Mouse (Mus musculus) midbrain, postnatal 0 days (tissue): ENCODE results near the gene Mgat4a. TPM values are rescaled to one million over a fixed set of nuclear protein-coding genes. Genes with fewer than 3 reads are reported as not detected.

ENCODE experiments used
- ATAC-seq: fragments of 200-750 bp; cut with Nextera tagmentation; 2 replicates; pipeline ENCODE4 v1.8.0; 2017; ENCODE audit warnings: moderate number of reproducible peaks, mild to moderate bottlenecking, moderate TSS enrichment, moderate library complexity; ENCODE audit not compliant: low FRiP score
- DNase-seq: peaks from one replicate; pipeline ENCODE4 v3.0.0-alpha.2; 2015; ENCODE audit warnings: low spot score
- H3K27ac ChIP-seq: fragments of 300-500 bp; sonication (generic); 2 replicates; pipeline ENCODE4 v1.5.1; 2014; ENCODE audit warnings: low read depth, mild to moderate bottlenecking, low read length, mixed read lengths
- H3K27me3 ChIP-seq: fragments of 300-500 bp; sonication (generic); 2 replicates; pipeline ENCODE4 v1.6.1; 2014; ENCODE audit warnings: low read length, control low read depth, mixed read lengths; ENCODE audit not compliant: insufficient read depth
- H3K36me3 ChIP-seq: fragments of 300-500 bp; sonication (generic); 2 replicates; pipeline ENCODE4 v1.6.1; 2014; ENCODE audit warnings: low read length, control low read depth, mixed read lengths; ENCODE audit not compliant: insufficient read depth
- H3K4me1 ChIP-seq: fragments of 300-500 bp; sonication (generic); 2 replicates; pipeline ENCODE4 v1.6.1; 2014; ENCODE audit warnings: mild to moderate bottlenecking, control low read depth, antibody characterized with exemption, low read length, mixed read lengths; ENCODE audit not compliant: insufficient read depth
- H3K4me2 ChIP-seq: fragments of 300-500 bp; sonication (generic); 2 replicates; pipeline ENCODE4 v1.6.1; 2014; ENCODE audit warnings: low read depth, mild to moderate bottlenecking, low read length, mixed read lengths; ENCODE audit not compliant: poor library complexity, severe bottlenecking
- H3K4me3 ChIP-seq: fragments of 300-500 bp; sonication (generic); 2 replicates; pipeline ENCODE4 v1.5.1; 2014; ENCODE audit warnings: low read depth, mild to moderate bottlenecking, low read length, moderate library complexity
- H3K9ac ChIP-seq: fragments of 300-500 bp; sonication (generic); replicated peaks from 2 replicates; pipeline ENCODE4 v1.6.1; 2014; ENCODE audit warnings: mild to moderate bottlenecking, low read length, moderate library complexity, mixed read lengths; ENCODE audit not compliant: poor library complexity, severe bottlenecking
- H3K9me3 ChIP-seq: fragments of 300-500 bp; sonication (generic); 2 replicates; pipeline ENCODE4 v1.6.1; 2016; ENCODE audit warnings: low read length, control low read depth
- CTCF ChIP-seq: IDR thresholded peaks from 2 replicates; pipeline ENCODE4 v1.5.1; 2016; ENCODE audit warnings: antibody characterized with exemption, mild to moderate bottlenecking
- whole genome bisulfite sequencing: fragments of 180-500 bp; shearing (Covaris S2); extraction: QIAGEN DNeasy Blood & Tissue Kit; methylation state at CpG from one replicate; pipeline ENCODE4 v1.1.7; 2014; 5-methylcytosine and 5-hydroxymethylcytosine counted together
- polyA plus RNA-seq: library from polyadenylated mRNA; unstranded; fragments of >200 nt; fragmentation: Nextera tagmentation; extraction: Ambion mirVana; gene quantifications from 2 replicates; pipeline ENCODE4 v1.2.1, GENCODE M21; 2015
- total RNA-seq: library from RNA; depleted of rRNA; stranded (reverse); fragments of >200 nt; gene quantifications from 2 replicates; pipeline ENCODE4 v1.2.3, GENCODE M21; 2014; rRNA removed

Gene Mgat4a
- total and polyA plus RNA-seq, 2 experiments from 2014 or later: 9.2 to 27.8 TPM

- Histone ChIP-seq H3K36me3 (peaks cover 76% of the 10 kb centered on the region), H3K9ac (no peak overlapping the region), H3K9me3 (no peaks in the 10 kb centered on the region), H3K27ac (no peak overlapping the region), H3K4me2 (no peak overlapping the region), H3K4me1 (no peaks in the 10 kb centered on the region), H3K27me3 (no peaks in the 10 kb centered on the region), H3K4me3 (no peak overlapping the region)
- no peak for ATAC-seq
- TF ChIP-seq CTCF: no peak
- DNase-seq: no peak
- 64% methylated on average over 5 of the region's 5 CpGs for WGBS
These were observed 147.6 kb downstream of the Mgat4a start for GRCm38 (mm10) chr1:37393174-37393573.

Other genes starting within 250 kb of the Mgat4a start
- 48.8 and 64.1 TPM in 2 replicates for gene Inpp4a, start 241.2 kb downstream of the Mgat4a start, total RNA-seq
- gene Inpp4a, start 241.2 kb downstream of the Mgat4a start, polyA plus RNA-seq: 82.9 and 85.8 TPM in 2 replicates
- gene Coa5, start 110.9 kb downstream of the Mgat4a start, total RNA-seq: 50.4 and 52.2 TPM in 2 replicates
- 42.9 and 44.5 TPM in 2 replicates for gene Coa5, start 110.9 kb downstream of the Mgat4a start, polyA plus RNA-seq
- 62.4 and 98.7 TPM in 2 replicates for gene Unc50, start 110.9 kb downstream of the Mgat4a start, total RNA-seq
- gene Unc50, start 110.9 kb downstream of the Mgat4a start, polyA plus RNA-seq: 131 and 134 TPM in 2 replicates
- gene 2010300C02Rik, start 179.1 kb upstream of the Mgat4a start, total RNA-seq: 7.9 and 11.1 TPM in 2 replicates
- 5.2 and 6.9 TPM in 2 replicates for gene 2010300C02Rik, start 179.1 kb upstream of the Mgat4a start, polyA plus RNA-seq